Mouse (Mus musculus) MEL (cell line): ENCODE measurements around the gene Sass6. TPM values are rescaled to one million over a fixed set of nuclear protein-coding genes. Genes with fewer than 3 reads are reported as not detected.

ENCODE experiments used
- DNase-seq: peaks from one replicate; pipeline ENCODE4 v3.0.0; 2011; ENCODE audit warnings: low read depth, low spot score
- H3K27ac ChIP-seq: 2 replicates; pipeline ENCODE4 v1.5.1; 2012; ENCODE audit warnings: low read depth, mild to moderate bottlenecking, control low read depth, low read length, moderate library complexity; ENCODE audit not compliant: control insufficient read depth
- H3K27me3 ChIP-seq, 2 experiments: fragments of 150-350 bp in 1 of 2; sonication (generic) in 1 of 2; 2 replicates each; pipeline ENCODE4 v1.6.1; 2012; ENCODE audit warnings: low read length in 2 of 2, mild to moderate bottlenecking in 2 of 2, improper control_type of control experiment in 1 of 2, moderate library complexity in 1 of 2; ENCODE audit not compliant: insufficient read depth in 2 of 2, control insufficient read depth in 1 of 2
- H3K36me3 ChIP-seq, 2 experiments: 2 replicates each; pipeline ENCODE4 v1.6.1; 2012 to 2014; ENCODE audit warnings: low read length in 2 of 2, improper control_type of control experiment in 1 of 2, inconsistent platforms in 1 of 2, mild to moderate bottlenecking in 1 of 2; ENCODE audit not compliant: insufficient read depth in 2 of 2, control insufficient read depth in 1 of 2
- H3K4me1 ChIP-seq, 2 experiments: fragments of 150-350 bp in 1 of 2; sonication (generic) in 1 of 2; 2 replicates each; pipeline ENCODE4 v1.6.1; 2012; ENCODE audit warnings: low read length in 2 of 2, improper control_type of control experiment in 1 of 2, mild to moderate bottlenecking in 1 of 2; ENCODE audit not compliant: insufficient read depth in 2 of 2, control insufficient read depth in 1 of 2
- H3K4me3 ChIP-seq, 2 experiments: fragments of 150-350 bp in 1 of 2; sonication (generic) in 1 of 2; 2 replicates each; pipeline ENCODE4 v1.5.1; 2012; ENCODE audit warnings: low read depth in 2 of 2, low read length in 2 of 2, mild to moderate bottlenecking in 2 of 2, moderate library complexity in 2 of 2, control low read depth in 1 of 2, improper control_type of control experiment in 1 of 2; ENCODE audit not compliant: control insufficient read depth in 1 of 2, insufficient read depth in 1 of 2
- H3K79me2 ChIP-seq: 2 replicates; pipeline ENCODE4 v1.6.1; 2012; ENCODE audit warnings: mild to moderate bottlenecking, low read length, moderate library complexity; ENCODE audit not compliant: control insufficient read depth, poor library complexity, insufficient read depth
- H3K9ac ChIP-seq: 2 replicates; pipeline ENCODE4 v1.6.1; 2012; ENCODE audit warnings: low read depth, mild to moderate bottlenecking, control low read depth, low read length, moderate library complexity; ENCODE audit not compliant: control insufficient read depth, poor library complexity, severe bottlenecking
- H3K9me3 ChIP-seq: fragments of 150-350 bp; sonication (generic); replicated peaks from 2 replicates; pipeline ENCODE4 v1.6.1; 2012; ENCODE audit warnings: mild to moderate bottlenecking, low read length, improper control_type of control experiment, moderate library complexity; ENCODE audit not compliant: insufficient read depth
- BHLHE40 ChIP-seq: IDR thresholded peaks from 2 replicates; pipeline ENCODE4 v1.6.1; 2012; ENCODE audit warnings: low read depth, mild to moderate bottlenecking, inconsistent platforms, low read length, improper control_type of control experiment, borderline replicate concordance
- CHD1 ChIP-seq: IDR thresholded peaks from 2 replicates; pipeline ENCODE4 v1.6.1; 2012; ENCODE audit warnings: low read depth, mild to moderate bottlenecking, inconsistent platforms, low read length, improper control_type of control experiment
- CTCF ChIP-seq, 3 experiments: IDR thresholded peaks in 2 of 3; conservative IDR thresholded peaks in 1 of 3; 2 replicates each; pipeline ENCODE4 v1.5.1; 2011 to 2012; ENCODE audit warnings: low read length in 3 of 3, low read depth in 2 of 3, mild to moderate bottlenecking in 2 of 3, improper control_type of control experiment in 1 of 3, inconsistent platforms in 1 of 3, mixed read lengths in 1 of 3, moderate library complexity in 1 of 3; ENCODE audit not compliant: control insufficient read depth in 1 of 3, insufficient read depth in 1 of 3, poor library complexity in 1 of 3, severe bottlenecking in 1 of 3
- E2F4 ChIP-seq: IDR thresholded peaks from 2 replicates; pipeline ENCODE4 v1.6.1; 2011; ENCODE audit warnings: low read depth, low read length, improper control_type of control experiment, borderline replicate concordance
- ELF1 ChIP-seq: IDR thresholded peaks from 2 replicates; pipeline ENCODE4 v1.6.1; 2014; ENCODE audit warnings: low read depth, mild to moderate bottlenecking, inconsistent platforms, low read length, improper control_type of control experiment, moderate library complexity
- GATA1 ChIP-seq: IDR thresholded peaks from 2 replicates; pipeline ENCODE4 v1.6.1; 2011; ENCODE audit warnings: low read depth, low read length, improper control_type of control experiment
- HCFC1 ChIP-seq: IDR thresholded peaks from 2 replicates; pipeline ENCODE4 v1.6.1; 2012; ENCODE audit warnings: low read depth, mild to moderate bottlenecking, inconsistent platforms, low read length, improper control_type of control experiment, moderate library complexity
- MAFK ChIP-seq: IDR thresholded peaks from 2 replicates; pipeline ENCODE4 v1.6.1; 2011; ENCODE audit warnings: low read depth, mild to moderate bottlenecking, low read length, improper control_type of control experiment, borderline replicate concordance
- MAX ChIP-seq: IDR thresholded peaks from 2 replicates; pipeline ENCODE4 v1.6.1; 2011; ENCODE audit warnings: low read length, improper control_type of control experiment
- MXI1 ChIP-seq: IDR thresholded peaks from 2 replicates; pipeline ENCODE4 v1.6.1; 2011; ENCODE audit warnings: mild to moderate bottlenecking, low read depth, low read length, improper control_type of control experiment
- MYB ChIP-seq: IDR thresholded peaks from 2 replicates; pipeline ENCODE4 v1.6.1; 2011; ENCODE audit warnings: mild to moderate bottlenecking, low read depth, low read length, improper control_type of control experiment
- MYC ChIP-seq: IDR thresholded peaks from 2 replicates; pipeline ENCODE4 v1.6.1; 2011; ENCODE audit warnings: low read depth, mild to moderate bottlenecking, low read length, improper control_type of control experiment, moderate library complexity
- NELFE ChIP-seq: IDR thresholded peaks from 2 replicates; pipeline ENCODE4 v1.6.1; 2011; ENCODE audit warnings: low read depth, low read length, improper control_type of control experiment
- NRF1 ChIP-seq: IDR thresholded peaks from 2 replicates; pipeline ENCODE4 v1.6.1; 2014; ENCODE audit warnings: low read depth, mild to moderate bottlenecking, inconsistent platforms, low read length, improper control_type of control experiment, moderate library complexity; ENCODE audit not compliant: poor library complexity, insufficient read depth, severe bottlenecking
- POLR2A ChIP-seq, 2 experiments: IDR thresholded peaks; 2 replicates each; pipeline ENCODE4 v1.6.1; 2011 to 2012; ENCODE audit warnings: low read length in 2 of 2, mild to moderate bottlenecking in 2 of 2, control low read depth in 1 of 2, improper control_type of control experiment in 1 of 2, low read depth in 1 of 2, moderate library complexity in 1 of 2; ENCODE audit not compliant: control insufficient read depth in 1 of 2, insufficient read depth in 1 of 2, poor library complexity in 1 of 2
- POLR2AphosphoS2 ChIP-seq: IDR thresholded peaks from 2 replicates; pipeline ENCODE4 v1.6.1; 2011; ENCODE audit warnings: low read length, improper control_type of control experiment
- RAD21 ChIP-seq: IDR thresholded peaks from 2 replicates; pipeline ENCODE4 v1.6.1; 2011; ENCODE audit warnings: mild to moderate bottlenecking, low read depth, low read length, improper control_type of control experiment
- RCOR1 ChIP-seq: IDR thresholded peaks from 2 replicates; pipeline ENCODE4 v1.6.1; 2012; ENCODE audit warnings: low read depth, mild to moderate bottlenecking, inconsistent platforms, low read length, improper control_type of control experiment
- SIN3A ChIP-seq: IDR thresholded peaks from 2 replicates; pipeline ENCODE4 v1.6.1; 2012; ENCODE audit warnings: low read length, improper control_type of control experiment, inconsistent platforms
- SMC3 ChIP-seq: IDR thresholded peaks from 2 replicates; pipeline ENCODE4 v1.6.1; 2011; ENCODE audit warnings: low read depth, low read length, improper control_type of control experiment
- TAL1 ChIP-seq: IDR thresholded peaks from 2 replicates; pipeline ENCODE4 v1.6.1; 2012; ENCODE audit warnings: mild to moderate bottlenecking, inconsistent platforms, low read length, moderate library complexity, mixed read lengths
- TBP ChIP-seq: IDR thresholded peaks from 2 replicates; pipeline ENCODE4 v1.8.0; 2011; ENCODE audit warnings: low read depth, low read length, improper control_type of control experiment
- UBTF ChIP-seq: IDR thresholded peaks from 2 replicates; pipeline ENCODE4 v1.6.1; 2012; ENCODE audit warnings: low read depth, mild to moderate bottlenecking, inconsistent platforms, low read length, improper control_type of control experiment, moderate library complexity, borderline replicate concordance; ENCODE audit not compliant: insufficient read depth
- USF2 ChIP-seq, 2 experiments: IDR thresholded peaks; 2 replicates each; pipeline ENCODE4 v1.6.1; 2011 to 2012; ENCODE audit warnings: improper control_type of control experiment in 2 of 2, low read length in 2 of 2, borderline replicate concordance in 1 of 2, inconsistent platforms in 1 of 2, low read depth in 1 of 2, mild to moderate bottlenecking in 1 of 2; ENCODE audit not compliant: insufficient read depth in 1 of 2
- ZC3H11A ChIP-seq: IDR thresholded peaks from 2 replicates; pipeline ENCODE4 v1.6.1; 2012; ENCODE audit warnings: low read depth, mild to moderate bottlenecking, inconsistent platforms, low read length, improper control_type of control experiment
- ZKSCAN1 ChIP-seq: IDR thresholded peaks from 2 replicates; pipeline ENCODE4 v1.6.1; 2012; ENCODE audit warnings: low read depth, mild to moderate bottlenecking, inconsistent platforms, low read length, improper control_type of control experiment, moderate library complexity
- ZNF384 ChIP-seq: IDR thresholded peaks from 2 replicates; pipeline ENCODE4 v1.6.1; 2012; ENCODE audit warnings: low read depth, mild to moderate bottlenecking, inconsistent platforms, low read length, improper control_type of control experiment
- polyA plus RNA-seq, 2 experiments: library from polyadenylated mRNA; stranded (reverse) in 1 of 2; unstranded in 1 of 2; fragments of >175 nt in 1 of 2; fragments of >200 nt in 1 of 2; gene quantifications; 2 replicates each; pipeline versions ENCODE4 v1.2.1 to v1.2.4; 2012; ENCODE audit warnings: low replicate concordance in 2 of 2, low read depth in 1 of 2; ENCODE audit not compliant: insufficient read length in 2 of 2, insufficient read depth in 1 of 2, missing spikeins in 1 of 2
- total RNA-seq: library from RNA; depleted of rRNA; stranded (reverse); fragments of 300-350 nt; gene quantifications from 2 replicates; pipeline ENCODE4 v1.2.3, GENCODE M21; 2012

Gene Sass6
- total and polyA plus RNA-seq, 3 experiments, result 8.5 to 15.4 TPM; not detected in 1

- peak overlapping the region; percentile 77 for H3K27ac ChIP-seq
- TF ChIP-seq NRF1 (no peak), ZKSCAN1 (no peak), HCFC1 (0 out of 2 replicates have a peak, but pooled peaks have one; percentile 5), MYB (no peak), USF2 (IDR thresholded peaks at IDR 0.05; ENCODE audit: borderline replicate concordance in 1 of 2, insufficient read depth in 1 of 2, low read depth in 1 of 2, low read length in 2 of 2) (no peak), TBP (0 out of 2 replicates have a peak, but pooled peaks have one; percentile 45), MAX (no peak; the same call in 1 of the 2 replicates), MYC (no peak), SMC3 (no peak), CTCF (IDR thresholded peaks at IDR 0.05 in 2 of 3, conservative IDR thresholded peaks at IDR 0.05 in 1 of 3; ENCODE audit: control insufficient read depth in 1 of 3, insufficient read depth in 1 of 3, low read depth in 2 of 3, low read length in 3 of 3, poor library complexity in 1 of 3, severe bottlenecking in 1 of 3) (no peak), RCOR1 (no peak), ZNF384 (no peak), UBTF (no peak), E2F4 (no peak), POLR2A (IDR thresholded peaks at IDR 0.05; ENCODE audit: control insufficient read depth in 1 of 2, insufficient read depth in 1 of 2, low read depth in 1 of 2, low read length in 2 of 2, poor library complexity in 1 of 2) (no peak), MXI1 (peak; percentile 72), GATA1 (no peak), MAFK (no peak), CHD1 (no peak), ELF1 (no peak), TAL1 (no peak), BHLHE40 (no peak), SIN3A (peak; percentile 72; the same call in 1 of the 2 replicates), RAD21 (no peak), POLR2AphosphoS2 (no peak), ZC3H11A (no peak), NELFE (no peak)
- peaks cover 2 to 25% of the 10 kb centered on the region in 2 experiments; a peak in 2 of 4 replicates for H3K4me1 ChIP-seq
- DNase-seq, result peak; percentile 61
- peaks cover 56% of the 10 kb centered on the region for H3K79me2 ChIP-seq
- peak overlapping the region; percentile 96 for H3K9ac ChIP-seq
- H3K36me3 ChIP-seq, result peaks cover 0 to 27% of the 10 kb centered on the region in 2 experiments; a peak in 3 of 4 replicates
- H3K27me3 ChIP-seq, result no peaks in the 10 kb centered on the region
- no peaks in the 10 kb centered on the region for H3K9me3 ChIP-seq
- peak overlapping the region; percentile 91 to 95 for H3K4me3 ChIP-seq
Observed at GRCm38 (mm10) chr3:116661288-116661869, 66.6 kb downstream of the Sass6 start.
